In genomic region chrX:74452773-74453172, GRCm38 (mm10) we compare ENCODE assay signal across 10 mouse cellular contexts. TPM values are rescaled to one million over a fixed set of nuclear protein-coding genes. Genes with fewer than 3 reads are reported as not detected.
A peak's percentile ranks its signal among the peaks of the same experiment; 100 is the strongest.
DNase-seq lines count a peak whose midpoint lies in the region; ATAC-seq and TF ChIP-seq lines count a peak whose summit lies in the region.
"Had no signal": no experiment of that assay in that cellular context is flagged by ENCODE, and none has a peak within 500 bp of the region (broad histone marks: within the 10 kb centered on the region; RNA-seq: fewer than 3 reads in every experiment).

No protein-coding gene starts in this region.

- peaks cover 7% of the 10 kb centered on the region; the same call in 1 of the 2 replicates for H3K36me3 ChIP-seq in kidney, postnatal 0 days (ENCODE audit: insufficient read depth, low read length)
- H3K36me3 ChIP-seq: embryonic facial prominence, embryonic 12.5 days had no signal

- H3K27me3 ChIP-seq in kidney, postnatal 0 days (ENCODE audit: insufficient read depth, low read length): no peaks in the 10 kb centered on the region
- H3K27me3 ChIP-seq: embryonic facial prominence, embryonic 12.5 days; liver, embryonic 13.5 days had no signal

- H3K4me3 ChIP-seq in kidney, postnatal 0 days (replicated peaks; ENCODE audit: low read depth, low read length): no peak overlapping the region
- H3K4me3 ChIP-seq: embryonic facial prominence, embryonic 12.5 days; liver, embryonic 13.5 days had no signal

- WGBS in kidney, postnatal 0 days: 14% methylated on average over 4 of the region's 4 CpGs

- intact Hi-C loops in gastrocnemius, postnatal 14 days (cut with DNase I; ENCODE audit: low total_unique reads): no loop called here

- H3K27ac ChIP-seq in kidney, postnatal 0 days: no peak overlapping the region
- H3K27ac ChIP-seq: embryonic facial prominence, embryonic 12.5 days; liver, embryonic 13.5 days had no signal

- no peaks in the 10 kb centered on the region for H3K9me3 ChIP-seq in kidney, postnatal 0 days (replicated peaks; ENCODE audit: low read length)
- H3K9me3 ChIP-seq: embryonic facial prominence, embryonic 12.5 days; liver, embryonic 13.5 days had no signal

- no peaks in the 10 kb centered on the region for H3K4me1 ChIP-seq in kidney, postnatal 0 days (replicated peaks; ENCODE audit: insufficient read depth, low read length)
- H3K4me1 ChIP-seq: embryonic facial prominence, embryonic 12.5 days; liver, embryonic 13.5 days had no signal

- TF ChIP-seq CTCF in kidney, postnatal 0 days (IDR thresholded peaks at IDR 0.05; ENCODE audit: low read depth): peak; percentile 76

- no peak overlapping the region for H3K9ac ChIP-seq in kidney, postnatal 0 days (ENCODE audit: low read depth, low read length)
- H3K9ac ChIP-seq: embryonic facial prominence, embryonic 12.5 days; liver, embryonic 13.5 days had no signal

- H3K4me2 ChIP-seq in kidney, postnatal 0 days (ENCODE audit: low read length): no peak overlapping the region
- H3K4me2 ChIP-seq: embryonic facial prominence, embryonic 12.5 days; liver, embryonic 13.5 days had no signal

- DNase-seq in kidney, postnatal 0 days (ENCODE audit: low spot score): peak; percentile 67
- DNase-seq in kidney, adult 11 months: no peak
- DNase-seq in ES-CJ7 (ENCODE audit: low read depth, low spot score): peak; percentile 39
- DNase-seq in embryo, embryonic 10.5 days (ENCODE audit: low spot score): peak; percentile 54
- DNase-seq in mesoderm, embryonic 11.5 days (ENCODE audit: low read depth, low spot score): peak; percentile 34
- no peak for DNase-seq in gastrocnemius, postnatal 14 days
- DNase-seq in kidney, adult 18-20 months: no peak
- no peak for DNase-seq in urinary bladder, adult 2 months (ENCODE audit: low spot score)
- DNase-seq: liver, embryonic 13.5 days had no signal

- ATAC-seq in kidney, postnatal 0 days (replicated peaks; ENCODE audit: low FRiP score, low read depth): no peak

RNA-seq across cellular contexts. Expression of gene G6pdx, which starts 23.8 kb away (rescaled TPM):
- 31.8 and 34.5 TPM in 2 replicates for polyA plus RNA-seq in kidney, postnatal 0 days (2015; fragmentation: Nextera tagmentation; extraction: Ambion mirVana)
- total RNA-seq in gastrocnemius, postnatal 14 days (2021): 1 to 10 TPM; 4.7 to 5.7 TPM
- 95.5 and 113 TPM in 2 replicates for polyA plus RNA-seq in urinary bladder, adult 2 months (2012; rRNA removed)

RNA-seq across cellular contexts. Expression of gene Gm6880, which starts 28.4 kb away (rescaled TPM):
- polyA plus RNA-seq in kidney, postnatal 0 days (2015; fragmentation: Nextera tagmentation; extraction: Ambion mirVana): not detected in 2 replicates
- not detected for total RNA-seq in gastrocnemius, postnatal 14 days (2021)
- not detected in 2 replicates for polyA plus RNA-seq in urinary bladder, adult 2 months (2012; rRNA removed)
- polyA plus RNA-seq: embryonic facial prominence, embryonic 12.5 days; liver, embryonic 13.5 days had no signal

RNA-seq across cellular contexts. Expression of gene Ikbkg, which starts 59.7 kb away (rescaled TPM):
- 17.1 and 18.1 TPM in 2 replicates for polyA plus RNA-seq in kidney, postnatal 0 days (2015; fragmentation: Nextera tagmentation; extraction: Ambion mirVana)
- total RNA-seq in gastrocnemius, postnatal 14 days (2021): 10 to 100 TPM; 21.9 to 23.5 TPM
- 25.0 and 26.3 TPM in 2 replicates for polyA plus RNA-seq in urinary bladder, adult 2 months (2012; rRNA removed)

RNA-seq across cellular contexts. Expression of gene Fam3a, which starts 59.7 kb away (rescaled TPM):
- polyA plus RNA-seq in kidney, postnatal 0 days (2015; fragmentation: Nextera tagmentation; extraction: Ambion mirVana): 37.0 and 37.1 TPM in 2 replicates
- 10 to 100 TPM; 14.1 to 17.7 TPM for total RNA-seq in gastrocnemius, postnatal 14 days (2021)
- 38.3 and 40.6 TPM in 2 replicates for polyA plus RNA-seq in urinary bladder, adult 2 months (2012; rRNA removed)

Comparison
In these comparisons a context has a peak if more than half of its experiments do, and no peak if none do; other contexts are left out.
1. DNase-seq: peak in kidney, postnatal 0 days (single experiment), ES-CJ7 (single experiment), embryo, embryonic 10.5 days (single experiment) and mesoderm, embryonic 11.5 days (single experiment); none in kidney, adult 11 months (single experiment), gastrocnemius, postnatal 14 days (single experiment), kidney, adult 18-20 months (single experiment) and urinary bladder, adult 2 months (single experiment).